Mouse (Mus musculus) liver, embryonic 18 days (tissue): ENCODE data around the gene Vmn2r5. TPM values are rescaled to one million over a fixed set of nuclear protein-coding genes. Genes with fewer than 3 reads are reported as not detected.

Experiments used
- polyA plus RNA-seq: library from polyadenylated mRNA; depleted of rRNA; stranded (reverse); fragments of >200 nt; gene quantifications from 2 replicates; pipeline ENCODE4 v1.2.3, GENCODE M21; 2012; rRNA removed

Vmn2r5 gene
- polyA plus RNA-seq, result not detected in 2 replicates

GRCm38 (mm10) chr3:64509742-64510141 lies at the start of gene Vmn2r5:
Gene Vmn2r5, minus strand, starts transcription at chr3:64509842.

Other genes with a start within 250 kb of the Vmn2r5 start
- 0.01 TPM in 1 of 2 replicates, not detected in the other for gene Vmn2r3, start 220.1 kb downstream of the Vmn2r5 start, polyA plus RNA-seq
- not detected in 2 replicates for gene Vmn2r4, start 94.5 kb downstream of the Vmn2r5 start, polyA plus RNA-seq
- gene Vmn2r6, start 56.0 kb upstream of the Vmn2r5 start, polyA plus RNA-seq, result not detected in 2 replicates